Mouse (Mus musculus) megakaryocyte, embryonic 14.5 days (primary cell): ENCODE measurements around the gene Gm36864. TPM values are rescaled to one million over a fixed set of nuclear protein-coding genes. Genes with fewer than 3 reads are reported as not detected.

Experiments
- H3K27me3 ChIP-seq: replicated peaks from 2 replicates; pipeline ENCODE3; 2012; ENCODE audit warnings: inconsistent platforms
- H3K36me3 ChIP-seq: replicated peaks from 2 replicates; pipeline ENCODE3; 2012; ENCODE audit warnings: low read length, inconsistent platforms, mixed read lengths
- H3K4me1 ChIP-seq: 2 replicates; pipeline ENCODE4 v1.6.1; 2012; ENCODE audit warnings: inconsistent platforms
- H3K4me3 ChIP-seq: replicated peaks from 2 replicates; pipeline ENCODE3; 2012; ENCODE audit warnings: moderate library complexity, mild to moderate bottlenecking, inconsistent platforms
- H3K9me3 ChIP-seq: 2 replicates; pipeline ENCODE4 v1.6.1; 2012; ENCODE audit warnings: inconsistent platforms
- FLI1 ChIP-seq: IDR thresholded peaks from 2 replicates; pipeline ENCODE4 v1.6.1; 2012; ENCODE audit warnings: low read length, inconsistent platforms, mixed read lengths
- GATA1 ChIP-seq: IDR thresholded peaks from 3 replicates; pipeline ENCODE4 v1.6.1; 2012; ENCODE audit warnings: mixed read lengths, low read length, inconsistent platforms, borderline replicate concordance
- polyA plus RNA-seq: library from polyadenylated mRNA; stranded (reverse); fragments of >175 nt; gene quantifications from 2 replicates; pipeline ENCODE4 v1.2.3, GENCODE M21; 2012; ENCODE audit warnings: low replicate concordance; ENCODE audit not compliant: insufficient read depth

Gm36864 gene
- polyA plus RNA-seq, 1 experiment, result not detected

- TF ChIP-seq FLI1, result no peak
- Histone ChIP-seq H3K27me3 (peaks cover 34% of the 10 kb centered on the region), H3K36me3 (no peaks in the 10 kb centered on the region), H3K4me3 (no peak overlapping the region), H3K9me3 (peaks cover 16% of the 10 kb centered on the region), H3K4me1 (no peaks in the 10 kb centered on the region; the same call in 1 of the 2 replicates)
These were observed 38.1 kb downstream of the Gm36864 start for GRCm38 (mm10) chr7:44274096-44274495.

DNA sequence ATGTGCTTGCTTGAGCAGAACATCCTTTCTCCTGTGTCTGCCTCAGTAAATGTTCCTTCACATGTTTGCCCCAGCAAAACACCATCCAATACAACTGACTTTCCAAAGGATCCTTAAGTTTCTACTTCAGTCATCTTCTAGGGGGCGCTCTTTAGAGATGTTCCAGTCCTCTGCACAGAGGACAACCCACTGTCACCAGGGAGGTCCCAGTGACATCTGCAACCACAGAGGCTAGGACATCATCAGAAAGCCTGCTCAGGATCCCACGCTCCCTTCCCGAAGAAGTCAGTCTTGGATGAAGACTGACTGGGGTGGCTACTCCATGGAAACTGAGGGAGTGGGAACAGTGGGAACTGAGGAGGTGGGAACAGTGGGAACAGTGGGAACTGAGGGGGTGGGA lies 39.6 kb downstream of the Gm36864 start:
- TF ChIP-seq GATA1, result no peak
- TF ChIP-seq FLI1, result no peak
- Histone ChIP-seq H3K9me3 (peaks cover 16% of the 10 kb centered on the region), H3K36me3 (no peaks in the 10 kb centered on the region), H3K4me1 (no peaks in the 10 kb centered on the region; the same call in 1 of the 2 replicates), H3K27me3 (peaks cover 38% of the 10 kb centered on the region), H3K4me3 (no peak overlapping the region)

GRCm38 (mm10) chr7:44276461-44277249 lies 40.7 kb downstream of the Gm36864 start:
- no peak for TF ChIP-seq GATA1
- no peak for TF ChIP-seq FLI1
- H3K9me3 ChIP-seq, result peaks cover 12% of the 10 kb centered on the region
- H3K27me3 ChIP-seq, result peaks cover 41% of the 10 kb centered on the region
- H3K36me3 ChIP-seq, result no peaks in the 10 kb centered on the region
- H3K4me3 ChIP-seq, result no peak overlapping the region
- H3K4me1 ChIP-seq, result no peaks in the 10 kb centered on the region; the same call in 1 of the 2 replicates

- peaks cover 12% of the 10 kb centered on the region for H3K9me3 ChIP-seq
- peaks cover 46% of the 10 kb centered on the region for H3K27me3 ChIP-seq
- H3K36me3 ChIP-seq, result no peaks in the 10 kb centered on the region
- no peak for TF ChIP-seq GATA1
- no peak for TF ChIP-seq FLI1
- H3K4me3 ChIP-seq, result no peak overlapping the region
- no peaks in the 10 kb centered on the region; the same call in 1 of the 2 replicates for H3K4me1 ChIP-seq
These were observed 41.3 kb downstream of the Gm36864 start for GRCm38 (mm10) chr7:44277250-44277622.

DNA sequence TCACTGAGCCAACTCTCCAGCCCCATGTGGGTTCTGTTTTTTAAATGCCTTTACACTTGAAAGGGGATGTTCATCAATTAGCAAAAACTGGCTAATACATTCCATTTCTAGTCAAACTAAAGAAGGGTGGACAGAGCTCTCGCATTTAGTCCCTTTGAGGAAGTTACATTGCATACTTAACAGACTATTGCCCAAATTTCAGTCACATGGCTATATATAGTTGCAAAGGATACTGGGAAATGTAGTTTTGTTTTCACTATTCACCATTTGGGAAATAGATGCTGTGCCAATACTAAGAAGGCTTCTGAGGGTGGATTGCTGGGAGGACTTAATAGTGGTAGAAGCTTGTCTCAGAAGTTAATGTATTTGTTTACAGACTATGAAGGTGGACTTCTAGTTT lies 45.0 kb downstream of the Gm36864 start:
- peaks cover 38% of the 10 kb centered on the region for H3K27me3 ChIP-seq
- H3K4me3 ChIP-seq, result no peak overlapping the region
- H3K4me1 ChIP-seq, result no peaks in the 10 kb centered on the region
- TF ChIP-seq GATA1, result no peak
- no peak for TF ChIP-seq FLI1
- H3K36me3 ChIP-seq, result no peaks in the 10 kb centered on the region
- H3K9me3 ChIP-seq, result peaks cover 12% of the 10 kb centered on the region

- Histone ChIP-seq H3K9me3 (peaks cover 9% of the 10 kb centered on the region), H3K36me3 (no peaks in the 10 kb centered on the region), H3K4me1 (no peaks in the 10 kb centered on the region), H3K27me3 (peaks cover 36% of the 10 kb centered on the region), H3K4me3 (no peak overlapping the region)
- TF ChIP-seq GATA1 (no peak), FLI1 (no peak)
These were observed 45.6 kb downstream of the Gm36864 start for GRCm38 (mm10) chr7:44281586-44281985.

DNA sequence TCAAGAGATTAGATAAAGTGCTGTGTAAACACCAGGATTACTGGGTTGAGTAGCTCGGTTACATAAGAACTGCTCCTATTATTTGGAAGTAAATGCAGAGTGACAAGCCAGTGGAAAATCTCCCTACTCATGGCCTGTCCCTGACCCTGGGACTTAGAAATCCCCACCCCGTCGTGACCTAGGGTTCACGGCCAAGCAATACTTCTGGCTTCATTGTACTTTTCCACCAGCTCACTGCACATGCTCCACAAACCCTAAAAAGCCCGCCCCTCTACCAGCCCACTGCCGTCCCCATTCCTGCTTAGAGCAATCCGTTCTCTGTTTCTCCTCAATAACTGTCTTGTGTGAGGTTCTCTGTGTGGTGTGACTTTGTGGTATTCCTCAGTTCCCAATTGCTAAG lies 51.8 kb downstream of the Gm36864 start:
- H3K4me1 ChIP-seq, result no peaks in the 10 kb centered on the region
- peaks cover 35% of the 10 kb centered on the region for H3K27me3 ChIP-seq
- no peak for TF ChIP-seq GATA1
- no peak for TF ChIP-seq FLI1
- no peaks in the 10 kb centered on the region for H3K36me3 ChIP-seq
- H3K9me3 ChIP-seq, result peaks cover 16% of the 10 kb centered on the region
- H3K4me3 ChIP-seq, result no peak overlapping the region

GRCm38 (mm10) chr7:44290986-44291385 lies 55.0 kb downstream of the Gm36864 start:
- H3K4me3 ChIP-seq, result no peak overlapping the region
- H3K9me3 ChIP-seq, result peaks cover 24% of the 10 kb centered on the region
- no peaks in the 10 kb centered on the region for H3K36me3 ChIP-seq
- TF ChIP-seq GATA1, result no peak
- TF ChIP-seq FLI1, result no peak
- H3K4me1 ChIP-seq, result no peaks in the 10 kb centered on the region
- H3K27me3 ChIP-seq, result peaks cover 32% of the 10 kb centered on the region

DNA sequence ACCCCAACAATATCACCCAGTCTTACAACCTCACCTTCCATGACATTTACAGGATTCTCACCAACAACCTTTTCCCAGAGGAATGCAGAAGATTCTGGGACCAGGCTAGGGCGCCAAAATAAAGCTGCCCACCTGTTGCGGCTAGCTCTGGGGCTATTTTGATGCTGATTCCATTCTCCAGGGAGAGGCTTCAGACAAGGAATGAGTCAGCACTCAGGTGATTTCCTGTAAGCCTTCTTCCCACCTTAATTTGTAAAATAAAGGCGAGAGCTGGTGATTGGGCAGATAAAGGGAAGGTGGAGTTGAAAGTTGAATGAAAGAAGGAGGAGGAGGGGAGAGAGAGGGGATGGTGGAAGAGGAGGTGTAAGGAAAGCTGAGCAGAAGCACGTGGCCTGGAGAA lies 55.4 kb downstream of the Gm36864 start:
- TF ChIP-seq FLI1, result no peak
- no peak for TF ChIP-seq GATA1
- H3K4me1 ChIP-seq, result no peaks in the 10 kb centered on the region

More for the DNA sequence above, 55.4 kb downstream of the Gm36864 start:
- no peak overlapping the region for H3K4me3 ChIP-seq
- H3K36me3 ChIP-seq, result no peaks in the 10 kb centered on the region
- H3K27me3 ChIP-seq, result peaks cover 34% of the 10 kb centered on the region
- peaks cover 28% of the 10 kb centered on the region for H3K9me3 ChIP-seq

Other genes starting within 250 kb of the Gm36864 start
- not detected in 2 replicates for gene Klk1b11, start 240.3 kb upstream of the Gm36864 start, polyA plus RNA-seq
- not detected in 2 replicates for gene Klk1b26, start 224.0 kb upstream of the Gm36864 start, polyA plus RNA-seq
- not detected in 2 replicates for gene Klk1b27, start 183.9 kb upstream of the Gm36864 start, polyA plus RNA-seq
- gene Klk1b21, start 133.8 kb upstream of the Gm36864 start, polyA plus RNA-seq, result not detected in 2 replicates
- not detected in 2 replicates for gene Klk1b22, start 123.5 kb upstream of the Gm36864 start, polyA plus RNA-seq
- not detected in 2 replicates for gene Klk1b16, start 99.4 kb upstream of the Gm36864 start, polyA plus RNA-seq
- gene Klk1b24, start 47.9 kb upstream of the Gm36864 start, polyA plus RNA-seq, result not detected in 2 replicates
- not detected in 2 replicates for gene Klk1b3, start 38.0 kb upstream of the Gm36864 start, polyA plus RNA-seq
- gene Klk1b4, start 28.7 kb upstream of the Gm36864 start, polyA plus RNA-seq, result not detected in 2 replicates
- gene Klk1b5, start 20.2 kb upstream of the Gm36864 start, polyA plus RNA-seq, result not detected in 2 replicates
- gene Klk1, start 10.8 kb upstream of the Gm36864 start, polyA plus RNA-seq, result not detected in 2 replicates
- gene 1700028J19Rik, start 10.5 kb downstream of the Gm36864 start, polyA plus RNA-seq, result not detected in 2 replicates
- gene 2410002F23Rik, start 10.5 kb downstream of the Gm36864 start, polyA plus RNA-seq, result 90.5 and 96.5 TPM in 2 replicates
- not detected in 2 replicates for gene Acp4, start 21.2 kb downstream of the Gm36864 start, polyA plus RNA-seq
- gene Gm15517, start 25.3 kb downstream of the Gm36864 start, polyA plus RNA-seq, result not detected in 2 replicates
- 0.92 and 1.8 TPM in 2 replicates for gene Clec11a, start 70.7 kb downstream of the Gm36864 start, polyA plus RNA-seq
- 0.07 TPM in 1 of 2 replicates, not detected in the other for gene Shank1, start 74.1 kb downstream of the Gm36864 start, polyA plus RNA-seq
- gene Syt3, start 147.9 kb downstream of the Gm36864 start, polyA plus RNA-seq, result not detected in 2 replicates
- gene 1700008O03Rik, start 149.6 kb downstream of the Gm36864 start, polyA plus RNA-seq, result not detected in 2 replicates
- not detected in 2 replicates for gene Lrrc4b, start 192.8 kb downstream of the Gm36864 start, polyA plus RNA-seq
- gene Aspdh, start 229.2 kb downstream of the Gm36864 start, polyA plus RNA-seq, result not detected in 2 replicates
- gene Josd2, start 231.8 kb downstream of the Gm36864 start, polyA plus RNA-seq, result 191 and 466 TPM in 2 replicates